Mouse (Mus musculus): ENCODE measurements at regions not wholly inside any gene's neighbourhood (a gene's known extent, or its start where the extent isn't known, plus 50 kb on each side); places are given as distances from the start of the nearest gene placed in this dataset.

- Histone ChIP-seq H3K4me3 (ENCODE audit: low read depth, low read length) (no peak overlapping the region), H3K9ac (ENCODE audit: low read length) (no peak overlapping the region), H3K4me2 (ENCODE audit: low read length) (no peak overlapping the region), H3K9me3 (replicated peaks; ENCODE audit: control insufficient read depth, low read length) (no peaks in the 10 kb centered on the region), H3K27ac (ENCODE audit: low read depth, low read length) (0 out of 2 replicates have a peak overlapping the region, but pooled peaks have one; percentile 0), H3K27me3 (replicated peaks; ENCODE audit: control insufficient read depth, insufficient read depth, low read length) (no peaks in the 10 kb centered on the region), H3K36me3 (ENCODE audit: control insufficient read depth, insufficient read depth, low read length) (no peaks in the 10 kb centered on the region), H3K4me1 (ENCODE audit: control insufficient read depth, insufficient read depth, low read length) (peaks cover 6% of the 10 kb centered on the region; the same call in 1 of the 2 replicates)
- ATAC-seq (peak; percentile 88), DNase-seq (ENCODE audit: low spot score) (peak; percentile 76)
- 16% methylated on average over 7 of the region's 7 CpGs for WGBS
Measured at GRCm38 (mm10) chr7:134550221-134550809, 120.1 kb upstream of the Dock1 start.

- peak; percentile 76 for DNase-seq (ENCODE audit: low spot score)
- Histone ChIP-seq H3K36me3 (ENCODE audit: control insufficient read depth, insufficient read depth, low read length) (no peaks in the 10 kb centered on the region), H3K4me1 (ENCODE audit: control insufficient read depth, insufficient read depth, low read length) (peaks cover 6% of the 10 kb centered on the region; the same call in 1 of the 2 replicates), H3K4me2 (ENCODE audit: low read length) (no peak overlapping the region), H3K9ac (ENCODE audit: low read length) (no peak overlapping the region), H3K27ac (ENCODE audit: low read depth, low read length) (no peak overlapping the region), H3K9me3 (replicated peaks; ENCODE audit: control insufficient read depth, low read length) (no peaks in the 10 kb centered on the region), H3K4me3 (ENCODE audit: low read depth, low read length) (no peak overlapping the region), H3K27me3 (replicated peaks; ENCODE audit: control insufficient read depth, insufficient read depth, low read length) (no peaks in the 10 kb centered on the region)
- 41% methylated on average over 6 of the region's 6 CpGs for WGBS
- peak; percentile 60; the same call in 1 of the 2 replicates for ATAC-seq
Measured at GRCm38 (mm10) chr7:134552051-134552451, 118.4 kb upstream of the Dock1 start.

GRCm38 (mm10) chr7:134556061-134556460 is 114.4 kb upstream of the Dock1 start:
- Histone ChIP-seq H3K9ac (ENCODE audit: low read length) (no peak overlapping the region), H3K4me1 (ENCODE audit: control insufficient read depth, insufficient read depth, low read length) (peaks cover 6% of the 10 kb centered on the region; the same call in 1 of the 2 replicates), H3K9me3 (replicated peaks; ENCODE audit: control insufficient read depth, low read length) (no peaks in the 10 kb centered on the region), H3K27ac (ENCODE audit: low read depth, low read length) (no peak overlapping the region), H3K4me3 (ENCODE audit: low read depth, low read length) (no peak overlapping the region), H3K27me3 (replicated peaks; ENCODE audit: control insufficient read depth, insufficient read depth, low read length) (no peaks in the 10 kb centered on the region), H3K4me2 (ENCODE audit: low read length) (no peak overlapping the region), H3K36me3 (ENCODE audit: control insufficient read depth, insufficient read depth, low read length) (no peaks in the 10 kb centered on the region)
- DNase-seq (ENCODE audit: low spot score) = no peak
- no peak for ATAC-seq
- 74% methylated on average over 4 of the region's 4 CpGs for WGBS

GRCm38 (mm10) chr7:134566322-134566721 is 104.1 kb upstream of the Dock1 start:
- H3K4me3 ChIP-seq (ENCODE audit: low read depth, low read length) = no peak overlapping the region
- no peaks in the 10 kb centered on the region for H3K27me3 ChIP-seq (replicated peaks; ENCODE audit: control insufficient read depth, insufficient read depth, low read length)
- H3K4me2 ChIP-seq (ENCODE audit: low read length) = no peak overlapping the region
- H3K36me3 ChIP-seq (ENCODE audit: control insufficient read depth, insufficient read depth, low read length) = no peaks in the 10 kb centered on the region
- no peak overlapping the region for H3K27ac ChIP-seq (ENCODE audit: low read depth, low read length)
- no peak overlapping the region for H3K9ac ChIP-seq (ENCODE audit: low read length)
- no peaks in the 10 kb centered on the region for H3K9me3 ChIP-seq (replicated peaks; ENCODE audit: control insufficient read depth, low read length)
- no peaks in the 10 kb centered on the region for H3K4me1 ChIP-seq (ENCODE audit: control insufficient read depth, insufficient read depth, low read length)
- peak; percentile 67 for DNase-seq (ENCODE audit: low spot score)
- WGBS = 83% methylated on average over 5 of the region's 5 CpGs
- ATAC-seq = no peak

- 62% methylated on average over 3 of the region's 3 CpGs for WGBS
- DNase-seq (ENCODE audit: low spot score) (no peak), ATAC-seq (no peak)
- Histone ChIP-seq H3K9me3 (replicated peaks; ENCODE audit: control insufficient read depth, low read length) (no peaks in the 10 kb centered on the region), H3K27me3 (replicated peaks; ENCODE audit: control insufficient read depth, insufficient read depth, low read length) (no peaks in the 10 kb centered on the region), H3K4me1 (ENCODE audit: control insufficient read depth, insufficient read depth, low read length) (no peaks in the 10 kb centered on the region), H3K4me3 (ENCODE audit: low read depth, low read length) (no peak overlapping the region), H3K27ac (ENCODE audit: low read depth, low read length) (no peak overlapping the region), H3K4me2 (ENCODE audit: low read length) (no peak overlapping the region), H3K9ac (ENCODE audit: low read length) (no peak overlapping the region), H3K36me3 (ENCODE audit: control insufficient read depth, insufficient read depth, low read length) (no peaks in the 10 kb centered on the region)
Measured at GRCm38 (mm10) chr7:134569247-134569646, 101.2 kb upstream of the Dock1 start.

- Histone ChIP-seq H3K4me2 (ENCODE audit: low read length) (no peak overlapping the region), H3K9ac (ENCODE audit: low read length) (no peak overlapping the region), H3K27me3 (replicated peaks; ENCODE audit: control insufficient read depth, insufficient read depth, low read length) (no peaks in the 10 kb centered on the region), H3K4me3 (ENCODE audit: low read depth, low read length) (no peak overlapping the region), H3K27ac (ENCODE audit: low read depth, low read length) (no peak overlapping the region), H3K9me3 (replicated peaks; ENCODE audit: control insufficient read depth, low read length) (no peaks in the 10 kb centered on the region), H3K4me1 (ENCODE audit: control insufficient read depth, insufficient read depth, low read length) (no peaks in the 10 kb centered on the region), H3K36me3 (ENCODE audit: control insufficient read depth, insufficient read depth, low read length) (no peaks in the 10 kb centered on the region)
- ATAC-seq = no peak
- WGBS = 94% methylated on average over 5 of the region's 5 CpGs
- DNase-seq (ENCODE audit: low spot score) = no peak
Measured at GRCm38 (mm10) chr7:134570176-134570810, 100.2 kb upstream of the Dock1 start.

- Histone ChIP-seq H3K4me2 (ENCODE audit: low read length) (no peak overlapping the region), H3K27me3 (replicated peaks; ENCODE audit: control insufficient read depth, insufficient read depth, low read length) (no peaks in the 10 kb centered on the region), H3K4me1 (ENCODE audit: control insufficient read depth, insufficient read depth, low read length) (no peaks in the 10 kb centered on the region), H3K4me3 (ENCODE audit: low read depth, low read length) (no peak overlapping the region), H3K27ac (ENCODE audit: low read depth, low read length) (no peak overlapping the region), H3K9me3 (replicated peaks; ENCODE audit: control insufficient read depth, low read length) (no peaks in the 10 kb centered on the region), H3K36me3 (ENCODE audit: control insufficient read depth, insufficient read depth, low read length) (no peaks in the 10 kb centered on the region), H3K9ac (ENCODE audit: low read length) (no peak overlapping the region)
- ATAC-seq = no peak
- no peak for DNase-seq (ENCODE audit: low spot score)
Measured at GRCm38 (mm10) chr7:134581746-134582145, 88.7 kb upstream of the Dock1 start.

- ATAC-seq (no peak), DNase-seq (ENCODE audit: low spot score) (no peak)
- H3K27me3 ChIP-seq (replicated peaks; ENCODE audit: control insufficient read depth, insufficient read depth, low read length) = no peaks in the 10 kb centered on the region
- no peak overlapping the region for H3K4me2 ChIP-seq (ENCODE audit: low read length)
- H3K4me1 ChIP-seq (ENCODE audit: control insufficient read depth, insufficient read depth, low read length) = no peaks in the 10 kb centered on the region
- no peak overlapping the region for H3K9ac ChIP-seq (ENCODE audit: low read length)
- WGBS = 93% methylated on average over 5 of the region's 5 CpGs
- no peaks in the 10 kb centered on the region for H3K36me3 ChIP-seq (ENCODE audit: control insufficient read depth, insufficient read depth, low read length)
- H3K4me3 ChIP-seq (ENCODE audit: low read depth, low read length) = no peak overlapping the region
- no peak overlapping the region for H3K27ac ChIP-seq (ENCODE audit: low read depth, low read length)
- no peaks in the 10 kb centered on the region for H3K9me3 ChIP-seq (replicated peaks; ENCODE audit: control insufficient read depth, low read length)
Measured at GRCm38 (mm10) chr7:134585478-134585877, 85.0 kb upstream of the Dock1 start.

GRCm38 (mm10) chr7:134586990-134587389 is 83.5 kb upstream of the Dock1 start:
- DNase-seq (ENCODE audit: low spot score) (no peak), ATAC-seq (no peak)
- Histone ChIP-seq H3K9me3 (replicated peaks; ENCODE audit: control insufficient read depth, low read length) (no peaks in the 10 kb centered on the region), H3K27ac (ENCODE audit: low read depth, low read length) (no peak overlapping the region), H3K9ac (ENCODE audit: low read length) (no peak overlapping the region), H3K27me3 (replicated peaks; ENCODE audit: control insufficient read depth, insufficient read depth, low read length) (no peaks in the 10 kb centered on the region), H3K4me1 (ENCODE audit: control insufficient read depth, insufficient read depth, low read length) (no peaks in the 10 kb centered on the region), H3K4me2 (ENCODE audit: low read length) (no peak overlapping the region), H3K36me3 (ENCODE audit: control insufficient read depth, insufficient read depth, low read length) (no peaks in the 10 kb centered on the region), H3K4me3 (ENCODE audit: low read depth, low read length) (no peak overlapping the region)
- 86% methylated on average over 6 of the region's 6 CpGs for WGBS
